Mouse (Mus musculus): ENCODE data around the gene Gpr157. TPM values are rescaled to one million over a fixed set of nuclear protein-coding genes. Genes with fewer than 3 reads are reported as not detected.
A peak's percentile ranks its signal among the peaks of the same experiment; 100 is the strongest.
"Not testable (repeated sequence)": the region's sequence is repeated elsewhere in the genome, so short reads cannot be mapped to it uniquely, and the experiment has no call there.

Gpr157 gene
- total RNA-seq (2014; fragmentation: Nextera tagmentation) (0.62 and 0.94 TPM in 2 replicates), total RNA-seq (2017) (1.6 and 2.6 TPM in 2 replicates)

- ATAC-seq (replicated peaks; ENCODE audit: poor library complexity, severe bottlenecking): peak; percentile 91
Measured at GRCm38 (mm10) chr4:150087161-150087889, at the start of gene Gpr157. Gene Gpr157 (plus strand): TSS chr4:150087365.

GRCm38 (mm10) chr4:150038533-150038932 lies 48.6 kb upstream of the Gpr157 start:
- ATAC-seq (replicated peaks; ENCODE audit: poor library complexity, severe bottlenecking): no peak

GRCm38 (mm10) chr4:150040003-150040581 lies 47.1 kb upstream of the Gpr157 start:
- no peak for ATAC-seq (replicated peaks; ENCODE audit: poor library complexity, severe bottlenecking)

- not testable (repeated sequence) for ATAC-seq (replicated peaks; ENCODE audit: poor library complexity, severe bottlenecking)
Measured at GRCm38 (mm10) chr4:150040856-150041255, 46.3 kb upstream of the Gpr157 start.

- no peak for ATAC-seq (replicated peaks; ENCODE audit: poor library complexity, severe bottlenecking)
Measured at GRCm38 (mm10) chr4:150041346-150042110, 45.6 kb upstream of the Gpr157 start.

- ATAC-seq (replicated peaks; ENCODE audit: poor library complexity, severe bottlenecking): no peak
Measured at GRCm38 (mm10) chr4:150043591-150043990, 43.6 kb upstream of the Gpr157 start.

GRCm38 (mm10) chr4:150048038-150048437 lies 39.1 kb upstream of the Gpr157 start:
- peak; percentile 52 for ATAC-seq (replicated peaks; ENCODE audit: poor library complexity, severe bottlenecking)

- ATAC-seq (replicated peaks; ENCODE audit: poor library complexity, severe bottlenecking): peak; percentile 40
Measured at GRCm38 (mm10) chr4:150048478-150049156, 38.5 kb upstream of the Gpr157 start.

GRCm38 (mm10) chr4:150049157-150049513 lies 38.0 kb upstream of the Gpr157 start:
- ATAC-seq (replicated peaks; ENCODE audit: poor library complexity, severe bottlenecking): no peak

GRCm38 (mm10) chr4:150049564-150050226 lies 37.5 kb upstream of the Gpr157 start:
- ATAC-seq (replicated peaks; ENCODE audit: poor library complexity, severe bottlenecking): no peak

- no peak for ATAC-seq (replicated peaks; ENCODE audit: poor library complexity, severe bottlenecking)
Measured at GRCm38 (mm10) chr4:150051514-150051913, 35.7 kb upstream of the Gpr157 start.

- ATAC-seq (replicated peaks; ENCODE audit: poor library complexity, severe bottlenecking): no peak
Measured at GRCm38 (mm10) chr4:150052380-150052779, 34.8 kb upstream of the Gpr157 start.

- no peak for ATAC-seq (replicated peaks; ENCODE audit: poor library complexity, severe bottlenecking)
Measured at GRCm38 (mm10) chr4:150056171-150056570, 31.0 kb upstream of the Gpr157 start.

GRCm38 (mm10) chr4:150057722-150058121 lies 29.4 kb upstream of the Gpr157 start:
- no peak for ATAC-seq (replicated peaks; ENCODE audit: poor library complexity, severe bottlenecking)

GRCm38 (mm10) chr4:150059841-150060468 lies 27.2 kb upstream of the Gpr157 start:
- ATAC-seq (replicated peaks; ENCODE audit: poor library complexity, severe bottlenecking): peak; percentile 70

- peak; percentile 73 for ATAC-seq (replicated peaks; ENCODE audit: poor library complexity, severe bottlenecking)
Measured at GRCm38 (mm10) chr4:150060469-150061170, 26.5 kb upstream of the Gpr157 start.

- ATAC-seq (replicated peaks; ENCODE audit: poor library complexity, severe bottlenecking): no peak
Measured at GRCm38 (mm10) chr4:150061432-150062225, 25.5 kb upstream of the Gpr157 start.

GRCm38 (mm10) chr4:150066706-150067323 lies 20.4 kb upstream of the Gpr157 start:
- no peak for ATAC-seq (replicated peaks; ENCODE audit: poor library complexity, severe bottlenecking)

Data from granulocyte monocyte progenitor cell, adult 5-6 weeks (primary cell).